Mouse (Mus musculus): ENCODE results near the gene Gm20388. TPM values are rescaled to one million over a fixed set of nuclear protein-coding genes. Genes with fewer than 3 reads are reported as not detected.

Gene Gm20388
- total RNA-seq, 1 experiment from 2014 or later: 18.4 TPM

- no peak for ATAC-seq (replicated peaks in 1 of 2; ENCODE audit: insufficient read depth in 1 of 2, low FRiP score in 2 of 2, low TSS enrichment in 1 of 2, low read depth in 1 of 2, poor library complexity in 2 of 2, severe bottlenecking in 2 of 2)
Observed at GRCm38 (mm10) chr8:120437207-120437606, 526.6 kb downstream of the Gm20388 start.

- no peak for ATAC-seq (replicated peaks in 1 of 2; ENCODE audit: insufficient read depth in 1 of 2, low FRiP score in 2 of 2, low TSS enrichment in 1 of 2, low read depth in 1 of 2, poor library complexity in 2 of 2, severe bottlenecking in 2 of 2)
Observed at GRCm38 (mm10) chr8:120437666-120438395, 527.2 kb downstream of the Gm20388 start.

GRCm38 (mm10) chr8:120439309-120439708 is 528.7 kb downstream of the Gm20388 start:
- no peak for ATAC-seq (replicated peaks in 1 of 2; ENCODE audit: insufficient read depth in 1 of 2, low FRiP score in 2 of 2, low TSS enrichment in 1 of 2, low read depth in 1 of 2, poor library complexity in 2 of 2, severe bottlenecking in 2 of 2)

GRCm38 (mm10) chr8:120440739-120441138 is 530.1 kb downstream of the Gm20388 start:
- no peak for ATAC-seq (replicated peaks in 1 of 2; ENCODE audit: insufficient read depth in 1 of 2, low FRiP score in 2 of 2, low TSS enrichment in 1 of 2, low read depth in 1 of 2, poor library complexity in 2 of 2, severe bottlenecking in 2 of 2)

DNA sequence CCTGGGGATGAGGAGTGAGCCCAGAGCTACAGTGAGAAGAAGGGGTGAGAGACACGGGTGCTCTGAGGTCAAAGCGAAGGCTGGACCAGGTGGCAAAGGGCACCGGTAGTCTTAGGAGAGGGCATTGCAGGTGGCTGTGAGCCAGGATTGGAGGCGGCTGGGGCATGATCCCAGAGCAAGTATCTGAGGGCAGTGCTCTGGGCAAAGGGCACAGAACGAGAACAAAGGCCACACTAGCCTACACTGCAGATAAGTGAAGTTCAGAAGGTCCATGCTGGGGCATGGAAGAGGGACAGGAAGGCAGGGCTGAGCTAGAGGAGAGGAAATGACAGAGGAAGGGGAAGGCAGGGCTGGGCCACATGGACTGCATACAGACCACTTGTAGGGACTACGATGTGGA is 531.0 kb downstream of the Gm20388 start:
- no peak for ATAC-seq (replicated peaks in 1 of 2; ENCODE audit: insufficient read depth in 1 of 2, low FRiP score in 2 of 2, low TSS enrichment in 1 of 2, low read depth in 1 of 2, poor library complexity in 2 of 2, severe bottlenecking in 2 of 2)

GRCm38 (mm10) chr8:120442306-120443003 is 531.8 kb downstream of the Gm20388 start:
- no peak for ATAC-seq (replicated peaks in 1 of 2; ENCODE audit: insufficient read depth in 1 of 2, low FRiP score in 2 of 2, low TSS enrichment in 1 of 2, low read depth in 1 of 2, poor library complexity in 2 of 2, severe bottlenecking in 2 of 2)

GRCm38 (mm10) chr8:120445249-120445648 is 534.6 kb downstream of the Gm20388 start:
- ATAC-seq (replicated peaks in 1 of 2; ENCODE audit: insufficient read depth in 1 of 2, low FRiP score in 2 of 2, low TSS enrichment in 1 of 2, low read depth in 1 of 2, poor library complexity in 2 of 2, severe bottlenecking in 2 of 2): peak; percentile 34 to 47; a peak in 1 of 4 replicates

DNA sequence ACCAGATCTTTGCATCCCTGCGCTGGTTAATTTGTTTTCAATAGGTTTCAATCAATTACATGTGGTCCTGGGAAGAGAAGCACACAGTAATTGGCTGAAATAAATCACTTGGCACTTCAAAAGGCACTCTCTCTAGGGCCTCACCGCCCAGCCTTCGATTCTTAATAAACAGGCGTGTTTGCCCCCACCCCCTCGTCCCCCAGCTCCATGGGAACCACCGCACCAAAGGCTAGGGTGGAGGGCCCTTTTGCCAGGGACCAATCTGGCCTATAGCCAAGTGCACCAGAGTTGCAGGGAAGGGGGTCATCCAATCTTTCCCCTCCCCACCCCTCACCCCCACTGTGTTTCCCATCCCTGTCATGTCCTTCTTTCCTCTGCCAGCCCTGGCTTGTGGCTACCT is 537.5 kb downstream of the Gm20388 start:
- ATAC-seq (replicated peaks in 1 of 2; ENCODE audit: insufficient read depth in 1 of 2, low FRiP score in 2 of 2, low TSS enrichment in 1 of 2, low read depth in 1 of 2, poor library complexity in 2 of 2, severe bottlenecking in 2 of 2): no peak

GRCm38 (mm10) chr8:120449139-120449538 is 538.5 kb downstream of the Gm20388 start:
- no peak for ATAC-seq (replicated peaks in 1 of 2; ENCODE audit: insufficient read depth in 1 of 2, low FRiP score in 2 of 2, low TSS enrichment in 1 of 2, low read depth in 1 of 2, poor library complexity in 2 of 2, severe bottlenecking in 2 of 2)

DNA sequence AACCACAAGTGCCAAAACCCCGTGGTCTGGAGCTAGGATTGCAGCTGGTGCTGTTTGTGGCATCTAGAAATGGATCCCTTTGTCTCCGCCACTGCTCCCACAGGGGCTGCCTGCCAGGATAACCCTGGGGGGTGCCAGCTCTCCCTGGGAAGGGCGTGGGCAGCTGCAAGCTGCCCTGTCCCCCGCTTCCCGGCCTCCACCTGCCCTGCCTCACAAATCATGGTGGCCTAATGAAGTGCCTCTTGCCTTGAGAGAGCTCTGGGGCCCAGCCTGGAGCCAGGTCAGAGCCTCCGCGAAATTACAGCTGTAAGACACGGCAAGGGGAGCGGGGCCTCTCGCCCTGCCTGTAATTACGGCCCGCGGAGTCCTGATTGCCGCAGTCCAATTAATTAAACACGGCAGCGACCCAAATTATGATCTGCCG is 539.0 kb downstream of the Gm20388 start:
- ATAC-seq (replicated peaks in 1 of 2; ENCODE audit: insufficient read depth in 1 of 2, low FRiP score in 2 of 2, low TSS enrichment in 1 of 2, low read depth in 1 of 2, poor library complexity in 2 of 2, severe bottlenecking in 2 of 2): no peak

DNA sequence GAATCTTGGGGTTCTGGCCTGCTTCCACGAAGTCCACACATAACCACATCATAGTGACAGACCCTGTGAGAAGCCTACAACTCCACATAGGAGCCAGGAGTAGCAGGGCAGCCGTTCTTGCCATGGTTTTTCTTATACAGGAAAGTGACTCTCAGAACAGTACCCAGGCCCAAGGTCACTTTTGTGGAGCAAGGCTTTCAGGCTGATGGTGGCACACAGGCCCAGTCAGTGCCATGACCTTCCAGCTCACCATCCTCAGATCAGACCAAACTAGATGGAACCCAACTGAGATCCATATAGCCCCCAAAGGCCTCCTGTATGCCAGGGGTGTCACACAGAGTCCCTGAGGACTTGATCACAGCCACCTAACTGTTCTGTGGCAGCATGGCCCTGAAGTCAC is 541.5 kb downstream of the Gm20388 start:
- ATAC-seq (replicated peaks in 1 of 2; ENCODE audit: insufficient read depth in 1 of 2, low FRiP score in 2 of 2, low TSS enrichment in 1 of 2, low read depth in 1 of 2, poor library complexity in 2 of 2, severe bottlenecking in 2 of 2): no peak

GRCm38 (mm10) chr8:120454404-120454803 is 543.8 kb downstream of the Gm20388 start:
- ATAC-seq (replicated peaks in 1 of 2; ENCODE audit: insufficient read depth in 1 of 2, low FRiP score in 2 of 2, low TSS enrichment in 1 of 2, low read depth in 1 of 2, poor library complexity in 2 of 2, severe bottlenecking in 2 of 2): no peak

GRCm38 (mm10) chr8:120460375-120460774 is 549.7 kb downstream of the Gm20388 start:
- no peak for ATAC-seq (replicated peaks in 1 of 2; ENCODE audit: insufficient read depth in 1 of 2, low FRiP score in 2 of 2, low TSS enrichment in 1 of 2, low read depth in 1 of 2, poor library complexity in 2 of 2, severe bottlenecking in 2 of 2)

DNA sequence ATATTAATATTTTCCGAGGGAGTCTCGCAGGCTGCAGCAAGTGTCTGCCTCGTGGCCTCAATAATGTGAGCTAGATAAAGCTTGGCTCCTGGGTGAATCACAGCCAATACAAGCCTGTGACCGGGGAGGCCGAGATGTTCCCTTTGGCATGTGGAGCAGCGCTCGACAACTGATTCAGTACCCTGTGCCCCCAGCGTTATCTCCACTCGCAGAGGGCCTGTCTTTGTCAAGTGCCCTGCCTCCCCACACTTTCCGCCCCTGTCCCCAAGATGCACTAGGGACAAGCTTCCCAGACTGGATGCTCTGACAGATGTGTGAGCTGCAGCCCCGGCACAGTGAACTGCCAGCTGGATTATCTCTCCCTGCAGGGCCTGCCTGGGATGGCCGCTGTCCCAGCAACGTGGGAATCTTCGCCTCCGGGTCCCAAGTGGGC is 551.5 kb downstream of the Gm20388 start:
- no peak for ATAC-seq (replicated peaks in 1 of 2; ENCODE audit: insufficient read depth in 1 of 2, low FRiP score in 2 of 2, low TSS enrichment in 1 of 2, low read depth in 1 of 2, poor library complexity in 2 of 2, severe bottlenecking in 2 of 2)

- no peak for ATAC-seq (replicated peaks in 1 of 2; ENCODE audit: insufficient read depth in 1 of 2, low FRiP score in 2 of 2, low TSS enrichment in 1 of 2, low read depth in 1 of 2, poor library complexity in 2 of 2, severe bottlenecking in 2 of 2)
Observed at GRCm38 (mm10) chr8:120462611-120463010, 552.0 kb downstream of the Gm20388 start.

GRCm38 (mm10) chr8:120463918-120464584 is 553.4 kb downstream of the Gm20388 start:
- no peak for ATAC-seq (replicated peaks in 1 of 2; ENCODE audit: insufficient read depth in 1 of 2, low FRiP score in 2 of 2, low TSS enrichment in 1 of 2, low read depth in 1 of 2, poor library complexity in 2 of 2, severe bottlenecking in 2 of 2)

DNA sequence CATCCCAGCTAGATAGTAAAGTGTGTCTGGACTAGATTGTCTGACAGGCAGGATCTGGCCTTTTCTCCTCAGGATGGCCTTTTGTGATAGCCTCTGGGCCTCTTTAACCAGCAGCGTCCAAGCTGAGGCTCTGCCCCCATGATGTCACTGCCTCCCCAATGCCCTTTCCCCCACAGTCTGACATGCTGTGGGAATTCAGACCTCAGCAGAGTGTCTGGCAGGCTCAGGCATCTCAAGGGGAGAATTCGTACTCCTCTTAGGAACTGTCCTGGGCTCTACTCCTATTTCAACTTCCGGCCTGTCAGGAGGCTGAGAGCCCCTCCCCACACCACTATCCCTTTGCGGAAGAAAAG is 553.9 kb downstream of the Gm20388 start:
- ATAC-seq (replicated peaks in 1 of 2; ENCODE audit: insufficient read depth in 1 of 2, low FRiP score in 2 of 2, low TSS enrichment in 1 of 2, low read depth in 1 of 2, poor library complexity in 2 of 2, severe bottlenecking in 2 of 2): no peak

GRCm38 (mm10) chr8:120465710-120466109 is 555.1 kb downstream of the Gm20388 start:
- no peak for ATAC-seq (replicated peaks in 1 of 2; ENCODE audit: insufficient read depth in 1 of 2, low FRiP score in 2 of 2, low TSS enrichment in 1 of 2, low read depth in 1 of 2, poor library complexity in 2 of 2, severe bottlenecking in 2 of 2)
